Mouse (Mus musculus) bone marrow, adult 2 months (tissue): Measurements from ENCODE around the gene Saxo1. TPM values are rescaled to one million over a fixed set of nuclear protein-coding genes. Genes with fewer than 3 reads are reported as not detected.

Experiments
- H3K27ac ChIP-seq: fragments of 200-500 bp; 2 replicates; pipeline ENCODE4 v1.5.1; 2012; ENCODE audit warnings: low read depth, mild to moderate bottlenecking, control low read depth, inconsistent platforms, low read length; ENCODE audit not compliant: control insufficient read depth, poor library complexity, insufficient read depth
- H3K4me1 ChIP-seq: fragments of 200-500 bp; 2 replicates; pipeline ENCODE4 v1.6.1; 2011; ENCODE audit warnings: low read length; ENCODE audit not compliant: control insufficient read depth, insufficient read depth
- H3K4me3 ChIP-seq: fragments of 200-500 bp; replicated peaks from 2 replicates; pipeline ENCODE3; 2011; ENCODE audit warnings: mild to moderate bottlenecking, low read depth, low read length, control low read depth; ENCODE audit not compliant: control insufficient read depth
- CTCF ChIP-seq: fragments of 200-500 bp; IDR thresholded peaks from 2 replicates; pipeline ENCODE4 v1.5.1; 2011; ENCODE audit warnings: low read length, control low read depth; ENCODE audit not compliant: control insufficient read depth, insufficient read depth
- POLR2A ChIP-seq: fragments of 200-500 bp; IDR thresholded peaks from 2 replicates; pipeline ENCODE4 v1.6.1; 2011; ENCODE audit warnings: low read depth, mild to moderate bottlenecking, control low read depth, low read length, borderline replicate concordance; ENCODE audit not compliant: control insufficient read depth
- WGBS: fragments of 180-500 bp; shearing (Covaris S2); methylation state at CpG from one replicate; pipeline ENCODE4 v1.1.7; 2018; 5-methylcytosine and 5-hydroxymethylcytosine counted together
- polyA plus RNA-seq: library from polyadenylated mRNA; stranded (reverse); fragments of >200 nt; gene quantifications from 2 replicates; pipeline ENCODE4 v1.2.4, GENCODE M21; 2011; ENCODE audit warnings: low replicate concordance; ENCODE audit not compliant: missing spikeins, insufficient read depth, insufficient read length

Saxo1 gene
- polyA plus RNA-seq, 1 experiment = not detected

DNA sequence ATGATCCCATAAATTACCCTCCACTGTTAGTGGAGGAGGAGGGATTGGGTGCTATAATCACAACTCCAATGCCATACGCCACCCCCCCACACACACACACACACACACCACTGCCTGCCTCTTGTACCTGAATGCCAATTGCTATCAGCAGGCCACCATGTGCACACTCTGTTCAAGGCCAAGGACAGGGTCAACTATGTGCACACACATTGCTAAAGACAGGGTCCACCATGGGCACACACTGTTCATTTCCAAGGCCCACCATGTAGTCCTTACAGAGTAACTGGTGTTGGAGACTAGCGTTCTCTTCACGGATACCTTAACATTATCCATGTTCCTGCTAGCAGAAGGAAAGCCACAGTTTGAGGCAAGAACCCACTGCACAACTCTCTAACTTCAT is 2.9 kb upstream of the Saxo1 start:
- Histone ChIP-seq H3K27ac (no peak overlapping the region), H3K4me1 (no peaks in the 10 kb centered on the region), H3K4me3 (no peak overlapping the region)
- 92% methylated on average over 3 of the region's 3 CpGs for WGBS
- TF ChIP-seq CTCF = no peak
- no peak for TF ChIP-seq POLR2A

DNA sequence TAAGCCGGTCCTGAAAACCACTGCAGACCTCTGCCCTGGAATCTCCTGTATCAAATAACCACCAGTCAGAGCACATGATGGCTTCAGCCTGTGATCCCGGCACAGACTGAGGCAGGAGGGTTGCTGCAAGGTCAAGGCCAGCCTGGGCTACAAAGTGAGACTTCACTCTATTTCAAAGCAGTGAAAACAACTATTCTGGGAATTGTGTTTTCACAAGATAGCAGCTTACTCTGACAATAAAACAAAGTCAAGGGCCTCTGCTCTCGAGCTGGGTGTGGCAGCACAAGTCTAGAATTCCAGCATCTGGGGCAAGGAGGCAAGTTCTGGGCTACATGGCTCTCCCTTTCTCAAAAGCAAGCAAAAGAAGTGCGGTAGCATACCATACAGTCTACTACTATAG is 878 bp upstream of the Saxo1 start:
- Histone ChIP-seq H3K27ac (no peak overlapping the region), H3K4me3 (no peak overlapping the region), H3K4me1 (no peaks in the 10 kb centered on the region)
- TF ChIP-seq POLR2A (no peak), CTCF (no peak)
- WGBS = 67% methylated on average over 4 of the region's 4 CpGs

DNA sequence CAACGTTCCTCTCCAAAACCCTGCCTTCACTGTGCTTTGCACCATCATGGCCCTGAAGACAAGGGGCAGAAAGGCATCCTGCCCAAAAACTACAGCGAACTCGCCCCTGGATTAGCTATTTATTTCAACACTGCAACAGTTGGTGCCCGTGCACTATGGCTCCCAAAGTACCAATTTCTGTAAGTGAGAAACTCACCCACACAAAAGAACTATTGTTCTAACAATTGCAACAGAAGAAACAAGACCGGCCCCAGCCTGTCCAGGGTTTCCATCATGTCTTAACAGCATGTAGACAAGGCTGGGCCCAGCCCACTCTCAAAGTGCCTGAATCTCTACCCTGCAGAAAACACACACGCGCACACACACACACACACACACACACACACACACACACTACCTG is 757 bp downstream of the Saxo1 start:
- H3K27ac ChIP-seq = no peak overlapping the region
- no peak for TF ChIP-seq CTCF
- no peak for TF ChIP-seq POLR2A
- 67% methylated on average over 7 of the region's 7 CpGs for WGBS
- no peak overlapping the region for H3K4me3 ChIP-seq
- H3K4me1 ChIP-seq = no peaks in the 10 kb centered on the region

DNA sequence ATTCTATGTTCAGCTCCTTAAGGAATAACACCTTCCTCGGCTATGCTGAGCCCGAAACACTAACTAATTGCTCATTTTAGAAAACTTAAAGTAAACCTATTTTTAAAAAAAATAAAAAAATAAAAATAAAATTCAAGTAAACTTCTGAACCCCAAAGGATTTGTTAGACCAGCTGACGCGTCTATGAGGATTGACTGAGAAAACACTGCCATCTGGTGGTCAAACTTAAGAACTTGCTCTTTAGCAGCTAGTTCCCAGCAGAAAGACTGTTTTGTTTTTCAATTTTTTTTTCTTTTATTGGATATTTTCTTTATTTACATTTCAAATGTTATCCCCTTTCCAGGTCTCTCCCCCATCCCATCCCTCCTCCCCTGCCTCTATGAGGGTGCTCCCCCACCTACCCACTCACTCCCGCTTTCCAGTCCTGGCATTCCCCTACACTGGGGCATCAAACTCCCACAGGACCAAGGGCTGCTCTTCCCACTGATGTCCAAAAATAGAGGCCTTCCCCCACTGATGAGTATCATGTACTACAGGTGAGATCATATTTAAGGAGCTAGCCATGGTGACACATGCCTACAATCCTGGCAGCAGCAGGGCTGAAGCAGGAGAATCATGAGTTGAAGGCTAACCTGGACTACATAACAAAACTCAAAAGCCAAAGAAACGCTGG is 3.0 kb downstream of the Saxo1 start:
- peak; percentile 45 for TF ChIP-seq CTCF
- TF ChIP-seq POLR2A = no peak
- WGBS = 25% methylated on average over 6 of the region's 6 CpGs

DNA sequence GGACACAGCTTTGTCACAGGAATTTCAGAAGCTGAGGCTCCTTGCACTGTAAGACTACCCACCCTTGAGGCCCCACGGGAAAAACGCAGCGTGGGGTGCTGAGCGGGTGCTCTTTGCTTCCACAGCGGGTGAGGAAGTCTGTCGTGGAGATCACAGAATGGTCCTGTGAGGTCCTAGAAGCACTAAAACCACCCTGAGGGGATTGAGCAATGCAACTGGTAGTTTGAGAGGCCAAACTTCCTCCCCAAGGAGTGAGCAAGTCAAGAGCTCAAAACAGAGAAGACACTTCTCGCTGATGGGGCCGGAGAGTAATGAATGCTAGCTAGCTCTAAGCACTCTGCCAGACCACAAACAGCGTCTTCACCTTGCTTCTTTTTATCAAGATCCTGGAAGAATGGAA is 9.8 kb downstream of the Saxo1 start:
- WGBS = 17% methylated on average over 9 of the region's 9 CpGs
- no peak overlapping the region for H3K4me3 ChIP-seq
- H3K4me1 ChIP-seq = no peaks in the 10 kb centered on the region; the same call in 1 of the 2 replicates
- no peak for TF ChIP-seq CTCF
- no peak for TF ChIP-seq POLR2A
- no peak overlapping the region for H3K27ac ChIP-seq

More for the DNA sequence above, 3.0 kb downstream of the Saxo1 start:
- Histone ChIP-seq H3K27ac (no peak overlapping the region), H3K4me3 (no peak overlapping the region), H3K4me1 (no peaks in the 10 kb centered on the region)

DNA sequence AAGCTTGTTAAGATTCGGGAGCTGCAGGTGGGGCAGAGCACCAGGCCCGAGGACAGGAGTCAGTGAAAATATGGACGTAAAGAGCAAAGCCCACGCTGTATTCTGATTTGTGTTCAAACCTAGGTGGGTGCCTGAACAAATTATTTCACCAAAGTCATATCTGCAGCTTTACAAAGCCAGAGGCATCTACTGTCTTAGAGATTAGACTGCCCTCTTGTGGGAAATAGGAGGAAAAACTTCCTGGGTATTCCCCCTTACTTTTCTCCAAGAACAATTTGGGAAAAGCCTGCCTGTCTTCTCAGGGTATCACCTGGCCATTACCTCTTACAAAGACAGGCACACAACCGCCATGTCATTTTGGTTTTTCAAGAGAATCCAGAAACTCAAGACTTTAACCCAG is 12.5 kb downstream of the Saxo1 start:
- TF ChIP-seq CTCF (no peak), POLR2A (no peak)
- Histone ChIP-seq H3K4me1 (no peaks in the 10 kb centered on the region; the same call in 1 of the 2 replicates), H3K4me3 (no peak overlapping the region), H3K27ac (no peak overlapping the region)
- WGBS = 65% methylated on average over 5 of the region's 5 CpGs

DNA sequence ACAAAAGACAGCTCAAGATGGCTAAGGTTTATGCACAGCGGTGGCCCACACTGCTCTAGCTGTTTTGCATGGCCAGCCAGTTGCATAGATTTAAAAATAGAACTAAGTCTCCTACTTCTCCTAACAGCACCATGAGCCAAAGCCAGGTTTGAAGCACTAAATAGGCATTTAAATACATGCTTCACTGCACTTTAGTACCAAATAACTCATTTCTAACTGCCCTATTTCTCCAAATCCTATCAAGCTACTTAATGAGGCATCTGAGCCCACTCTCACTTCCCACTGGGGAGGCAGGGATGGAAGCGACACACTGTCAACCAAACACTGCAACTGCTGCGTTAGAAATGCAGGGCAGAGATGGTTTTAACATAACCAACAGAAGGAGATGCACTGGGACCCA is 14.1 kb downstream of the Saxo1 start:
- WGBS = 81% methylated on average over 3 of the region's 3 CpGs
- TF ChIP-seq CTCF (no peak), POLR2A (no peak)
- Histone ChIP-seq H3K4me1 (no peaks in the 10 kb centered on the region; the same call in 1 of the 2 replicates), H3K27ac (no peak overlapping the region), H3K4me3 (no peak overlapping the region)

DNA sequence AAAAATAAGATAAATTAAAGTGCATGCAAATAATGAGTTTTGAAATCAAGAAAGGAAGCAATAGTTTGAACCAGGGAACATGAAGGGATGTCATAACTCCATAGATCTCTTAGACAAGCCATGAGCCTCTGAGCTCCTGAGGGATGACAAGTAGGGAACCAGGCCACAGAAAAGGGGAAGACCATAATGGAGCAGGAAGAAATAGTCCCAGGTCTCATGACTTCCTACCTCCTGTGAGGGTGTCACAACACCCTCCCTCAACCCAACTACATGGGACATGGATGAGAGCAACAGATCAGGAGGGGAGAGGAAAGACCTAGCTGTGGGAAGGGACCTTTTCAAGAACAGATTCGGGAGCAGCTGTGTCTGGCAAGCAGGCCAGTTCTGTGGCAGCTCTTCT is 16.6 kb downstream of the Saxo1 start:
- WGBS = 64% methylated on average over 1 of the region's 1 CpGs
- no peak for TF ChIP-seq CTCF
- no peak for TF ChIP-seq POLR2A
- no peak overlapping the region for H3K27ac ChIP-seq
- H3K4me1 ChIP-seq = no peaks in the 10 kb centered on the region
- H3K4me3 ChIP-seq = no peak overlapping the region

DNA sequence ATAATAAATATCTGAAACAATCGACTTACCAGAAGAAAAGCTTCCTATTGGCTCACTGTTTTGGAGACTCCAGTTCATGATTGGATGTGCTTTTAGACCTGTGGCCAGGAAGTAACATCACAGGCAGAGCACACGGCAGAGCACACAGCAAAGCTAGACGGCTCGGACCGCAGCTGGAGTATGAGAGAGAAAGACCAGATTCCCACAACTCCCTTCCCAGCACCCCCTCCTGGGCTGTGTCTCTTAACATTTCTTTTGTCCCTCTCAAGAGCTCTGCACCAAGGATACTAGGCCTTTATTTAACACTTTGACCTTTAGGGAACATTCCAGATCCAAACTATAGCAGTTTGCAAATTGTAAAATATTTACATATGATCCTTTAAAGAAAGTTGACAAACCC is 19.2 kb downstream of the Saxo1 start:
- Histone ChIP-seq H3K4me1 (no peaks in the 10 kb centered on the region), H3K4me3 (no peak overlapping the region), H3K27ac (no peak overlapping the region)
- TF ChIP-seq POLR2A (no peak), CTCF (no peak)
- WGBS = 85% methylated on average over 5 of the region's 5 CpGs
